Mouse (Mus musculus) MEL (cell line): ENCODE data around the gene Erc2. TPM values are rescaled to one million over a fixed set of nuclear protein-coding genes. Genes with fewer than 3 reads are reported as not detected.

Source experiments
- DNase-seq: peaks from one replicate; pipeline ENCODE4 v3.0.0; 2011; ENCODE audit warnings: low read depth, low spot score
- H3K27ac ChIP-seq: 2 replicates; pipeline ENCODE4 v1.5.1; 2012; ENCODE audit warnings: low read depth, mild to moderate bottlenecking, control low read depth, low read length, moderate library complexity; ENCODE audit not compliant: control insufficient read depth
- H3K27me3 ChIP-seq, 2 experiments: fragments of 150-350 bp in 1 of 2; sonication (generic) in 1 of 2; 2 replicates each; pipeline ENCODE4 v1.6.1; 2012; ENCODE audit warnings: low read length in 2 of 2, mild to moderate bottlenecking in 2 of 2, improper control_type of control experiment in 1 of 2, moderate library complexity in 1 of 2; ENCODE audit not compliant: insufficient read depth in 2 of 2, control insufficient read depth in 1 of 2
- H3K36me3 ChIP-seq, 2 experiments: 2 replicates each; pipeline ENCODE4 v1.6.1; 2012 to 2014; ENCODE audit warnings: low read length in 2 of 2, improper control_type of control experiment in 1 of 2, inconsistent platforms in 1 of 2, mild to moderate bottlenecking in 1 of 2; ENCODE audit not compliant: insufficient read depth in 2 of 2, control insufficient read depth in 1 of 2
- H3K4me1 ChIP-seq, 2 experiments: fragments of 150-350 bp in 1 of 2; sonication (generic) in 1 of 2; 2 replicates each; pipeline ENCODE4 v1.6.1; 2012; ENCODE audit warnings: low read length in 2 of 2, improper control_type of control experiment in 1 of 2, mild to moderate bottlenecking in 1 of 2; ENCODE audit not compliant: insufficient read depth in 2 of 2, control insufficient read depth in 1 of 2
- H3K4me3 ChIP-seq, 2 experiments: fragments of 150-350 bp in 1 of 2; sonication (generic) in 1 of 2; 2 replicates each; pipeline ENCODE4 v1.5.1; 2012; ENCODE audit warnings: low read depth in 2 of 2, low read length in 2 of 2, mild to moderate bottlenecking in 2 of 2, moderate library complexity in 2 of 2, control low read depth in 1 of 2, improper control_type of control experiment in 1 of 2; ENCODE audit not compliant: control insufficient read depth in 1 of 2, insufficient read depth in 1 of 2
- H3K79me2 ChIP-seq: 2 replicates; pipeline ENCODE4 v1.6.1; 2012; ENCODE audit warnings: mild to moderate bottlenecking, low read length, moderate library complexity; ENCODE audit not compliant: control insufficient read depth, poor library complexity, insufficient read depth
- H3K9ac ChIP-seq: 2 replicates; pipeline ENCODE4 v1.6.1; 2012; ENCODE audit warnings: low read depth, mild to moderate bottlenecking, control low read depth, low read length, moderate library complexity; ENCODE audit not compliant: control insufficient read depth, poor library complexity, severe bottlenecking
- H3K9me3 ChIP-seq: fragments of 150-350 bp; sonication (generic); replicated peaks from 2 replicates; pipeline ENCODE4 v1.6.1; 2012; ENCODE audit warnings: mild to moderate bottlenecking, low read length, improper control_type of control experiment, moderate library complexity; ENCODE audit not compliant: insufficient read depth
- CTCF ChIP-seq, 3 experiments: IDR thresholded peaks in 2 of 3; conservative IDR thresholded peaks in 1 of 3; 2 replicates each; pipeline ENCODE4 v1.5.1; 2011 to 2012; ENCODE audit warnings: low read length in 3 of 3, low read depth in 2 of 3, mild to moderate bottlenecking in 2 of 3, improper control_type of control experiment in 1 of 3, inconsistent platforms in 1 of 3, mixed read lengths in 1 of 3, moderate library complexity in 1 of 3; ENCODE audit not compliant: control insufficient read depth in 1 of 3, insufficient read depth in 1 of 3, poor library complexity in 1 of 3, severe bottlenecking in 1 of 3
- E2F4 ChIP-seq: IDR thresholded peaks from 2 replicates; pipeline ENCODE4 v1.6.1; 2011; ENCODE audit warnings: low read depth, low read length, improper control_type of control experiment, borderline replicate concordance
- EP300 ChIP-seq, 2 experiments: IDR thresholded peaks; 2 replicates each; pipeline ENCODE4 v1.6.1; 2011; ENCODE audit warnings: improper control_type of control experiment in 2 of 2, low read length in 2 of 2, low read depth in 1 of 2, mild to moderate bottlenecking in 1 of 2
- ETS1 ChIP-seq: IDR thresholded peaks from 2 replicates; pipeline ENCODE4 v1.6.1; 2012; ENCODE audit warnings: low read depth, mild to moderate bottlenecking, inconsistent platforms, low read length, improper control_type of control experiment, moderate library complexity
- GATA1 ChIP-seq: IDR thresholded peaks from 2 replicates; pipeline ENCODE4 v1.6.1; 2011; ENCODE audit warnings: low read depth, low read length, improper control_type of control experiment
- JUND ChIP-seq: IDR thresholded peaks from 2 replicates; pipeline ENCODE4 v1.6.1; 2011; ENCODE audit warnings: low read depth, mild to moderate bottlenecking, improper control_type of control experiment, low read length
- MEF2A ChIP-seq: IDR thresholded peaks from 2 replicates; pipeline ENCODE4 v1.6.1; 2014; ENCODE audit warnings: low read depth, mild to moderate bottlenecking, inconsistent platforms, low read length, improper control_type of control experiment; ENCODE audit not compliant: poor library complexity, insufficient replicate concordance, severe bottlenecking; ENCODE audit errors: extremely low read depth
- MYB ChIP-seq: IDR thresholded peaks from 2 replicates; pipeline ENCODE4 v1.6.1; 2011; ENCODE audit warnings: mild to moderate bottlenecking, low read depth, low read length, improper control_type of control experiment
- NELFE ChIP-seq: IDR thresholded peaks from 2 replicates; pipeline ENCODE4 v1.6.1; 2011; ENCODE audit warnings: low read depth, low read length, improper control_type of control experiment
- POLR2AphosphoS5 ChIP-seq: IDR thresholded peaks from 2 replicates; pipeline ENCODE4 v1.6.1; 2012; ENCODE audit warnings: low read depth, borderline replicate concordance, mild to moderate bottlenecking, inconsistent platforms, low read length, moderate library complexity, mixed read lengths
- RAD21 ChIP-seq: IDR thresholded peaks from 2 replicates; pipeline ENCODE4 v1.6.1; 2011; ENCODE audit warnings: mild to moderate bottlenecking, low read depth, low read length, improper control_type of control experiment
- TCF12 ChIP-seq: IDR thresholded peaks from 2 replicates; pipeline ENCODE4 v1.6.1; 2014; ENCODE audit warnings: low read depth, mild to moderate bottlenecking, inconsistent platforms, low read length, improper control_type of control experiment, moderate library complexity
- ZKSCAN1 ChIP-seq: IDR thresholded peaks from 2 replicates; pipeline ENCODE4 v1.6.1; 2012; ENCODE audit warnings: low read depth, mild to moderate bottlenecking, inconsistent platforms, low read length, improper control_type of control experiment, moderate library complexity
- ZMIZ1 ChIP-seq: IDR thresholded peaks from 2 replicates; pipeline ENCODE4 v1.6.1; 2012; ENCODE audit warnings: low read depth, mild to moderate bottlenecking, inconsistent platforms, low read length, improper control_type of control experiment, moderate library complexity
- polyA plus RNA-seq, 2 experiments: library from polyadenylated mRNA; stranded (reverse) in 1 of 2; unstranded in 1 of 2; fragments of >175 nt in 1 of 2; fragments of >200 nt in 1 of 2; gene quantifications; 2 replicates each; pipeline versions ENCODE4 v1.2.1 to v1.2.4; 2012; ENCODE audit warnings: low replicate concordance in 2 of 2, low read depth in 1 of 2; ENCODE audit not compliant: insufficient read length in 2 of 2, insufficient read depth in 1 of 2, missing spikeins in 1 of 2
- total RNA-seq: library from RNA; depleted of rRNA; stranded (reverse); fragments of 300-350 nt; gene quantifications from 2 replicates; pipeline ENCODE4 v1.2.3, GENCODE M21; 2012

Gene Erc2
- total and polyA plus RNA-seq, 3 experiments = not detected

- H3K27ac ChIP-seq = no peak overlapping the region
- no peak for DNase-seq
- no peak overlapping the region for H3K9ac ChIP-seq
- H3K4me3 ChIP-seq = no peak overlapping the region
- H3K27me3 ChIP-seq = peaks cover 0 to 2% of the 10 kb centered on the region in 2 experiments; a peak in 1 of 4 replicates
- H3K9me3 ChIP-seq = no peaks in the 10 kb centered on the region
- H3K36me3 ChIP-seq = no peaks in the 10 kb centered on the region
- no peaks in the 10 kb centered on the region for H3K4me1 ChIP-seq
- no peaks in the 10 kb centered on the region for H3K79me2 ChIP-seq
- TF ChIP-seq ZKSCAN1 (no peak), TCF12 (no peak), CTCF (IDR thresholded peaks at IDR 0.05 in 2 of 3, conservative IDR thresholded peaks at IDR 0.05 in 1 of 3; ENCODE audit: control insufficient read depth in 1 of 3, insufficient read depth in 1 of 3, low read depth in 2 of 3, low read length in 3 of 3, poor library complexity in 1 of 3, severe bottlenecking in 1 of 3) (no peak), RAD21 (no peak), POLR2AphosphoS5 (no peak), MEF2A (no peak), EP300 (IDR thresholded peaks at IDR 0.05; ENCODE audit: low read depth in 1 of 2, low read length in 2 of 2) (no peak), JUND (no peak)
Observed at GRCm38 (mm10) chr14:27721759-27722158, 99.5 kb downstream of the Erc2 start.

GRCm38 (mm10) chr14:27727541-27727940 lies 105.3 kb downstream of the Erc2 start:
- no peaks in the 10 kb centered on the region for H3K4me1 ChIP-seq
- H3K27me3 ChIP-seq = no peaks in the 10 kb centered on the region; a peak in 1 of 4 replicates
- TF ChIP-seq GATA1 (no peak), NELFE (no peak), MEF2A (no peak)
- no peaks in the 10 kb centered on the region for H3K9me3 ChIP-seq
- no peak overlapping the region for H3K27ac ChIP-seq
- no peak for DNase-seq
- no peak overlapping the region for H3K4me3 ChIP-seq
- H3K9ac ChIP-seq = no peak overlapping the region
- no peaks in the 10 kb centered on the region for H3K36me3 ChIP-seq
- no peaks in the 10 kb centered on the region for H3K79me2 ChIP-seq

GRCm38 (mm10) chr14:27731086-27731485 lies 108.9 kb downstream of the Erc2 start:
- Histone ChIP-seq H3K9me3 (no peaks in the 10 kb centered on the region), H3K4me3 (no peak overlapping the region), H3K4me1 (no peaks in the 10 kb centered on the region), H3K27me3 (no peaks in the 10 kb centered on the region), H3K9ac (no peak overlapping the region), H3K79me2 (no peaks in the 10 kb centered on the region), H3K36me3 (no peaks in the 10 kb centered on the region), H3K27ac (no peak overlapping the region)
- no peak for DNase-seq
- TF ChIP-seq ZMIZ1 (no peak), MYB (no peak), E2F4 (no peak), ETS1 (no peak)
- TF ChIP-seq, all 39 proteins: peak for 0
